Mouse (Mus musculus): ENCODE data around the gene Plppr4.

DNA sequence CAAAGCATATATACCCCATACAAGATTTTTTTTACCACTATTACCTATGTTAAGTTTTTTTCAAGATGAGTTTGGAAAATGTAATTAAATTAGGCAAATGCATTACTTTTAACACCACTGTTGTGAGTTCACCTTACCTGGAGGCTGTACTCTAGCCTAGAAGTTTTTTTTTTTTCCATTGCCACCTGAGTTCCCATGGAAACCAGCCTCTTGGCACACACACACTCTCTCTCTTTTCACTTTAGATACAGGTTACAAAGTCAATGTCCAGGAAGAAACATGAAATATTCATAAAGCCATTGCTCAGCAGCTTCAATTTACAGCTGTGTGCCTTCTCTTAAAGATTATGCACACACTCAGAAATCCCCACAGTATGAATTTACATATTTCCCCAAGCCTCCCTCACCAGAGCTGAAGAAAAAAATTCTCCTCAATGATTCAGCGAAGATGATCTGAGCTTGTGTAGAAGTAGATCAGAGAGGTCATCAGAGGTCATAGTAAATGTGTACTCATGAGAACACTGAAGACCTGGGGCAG lies 59.9 kb downstream of the Plppr4 start:
- TF ChIP-seq USF2 (conservative IDR thresholded peaks at IDR 0.05; ENCODE audit: low read depth, low read length) (no peak), JUND (conservative IDR thresholded peaks at IDR 0.05; ENCODE audit: low read depth, low read length) (peak; percentile 67), USF1 (IDR thresholded peaks at IDR 0.05; ENCODE audit: low read depth, low read length) (no peak), GABPA (IDR thresholded peaks at IDR 0.05; ENCODE audit: insufficient replicate concordance, low read depth, low read length) (no peak), HCFC1 (IDR thresholded peaks at IDR 0.05; ENCODE audit: low read depth, low read length) (no peak), CTCF (conservative IDR thresholded peaks at IDR 0.05 in 1 of 2, IDR thresholded peaks at IDR 0.05 in 1 of 2; ENCODE audit: low read depth in 2 of 2, low read length in 2 of 2) (no peak)
